Mouse (Mus musculus) left cerebral cortex, postnatal 4 days (tissue): ENCODE data around the gene Speer4e. TPM values are rescaled to one million over a fixed set of nuclear protein-coding genes. Genes with fewer than 3 reads are reported as not detected.
"Not testable (repeated sequence)": the region's sequence is repeated elsewhere in the genome, so short reads cannot be mapped to it uniquely, and the experiment has no call there.

Experiments
- DNase-seq: peaks from one replicate; pipeline ENCODE4 v3.0.0-alpha.2; 2022
- intact Hi-C: fragments of 180-260 bp; cut with DNase I; formaldehyde crosslinking; loops from one replicate; pipeline ENCODE4 v1.15.1; 2025
- total RNA-seq, 2 experiments: library from RNA; stranded (reverse); gene quantifications; 2 replicates each; pipeline ENCODE4 v1.2.3; 2021

Speer4e gene
- total RNA-seq, 2 experiments from 2014 or later, result not detected

- DNase-seq, intact Hi-C loops: not testable (repeated sequence)
These were observed 52.9 kb downstream of the Speer4e start for GRCm38 (mm10) chr5:14885291-14885690.

Other genes with a start within 250 kb of the Speer4e start
- gene Gm9758, start 23.5 kb downstream of the Speer4e start, total RNA-seq, result not detected
- not detected for gene Gm10354, start 40.5 kb upstream of the Speer4e start, total RNA-seq
- gene Gm17019, start 94.6 kb upstream of the Speer4e start, total RNA-seq, result not detected